Mouse (Mus musculus) liver, postnatal 0 days (tissue): Measurements from ENCODE around the gene Fam104a. TPM values are rescaled to one million over a fixed set of nuclear protein-coding genes. Genes with fewer than 3 reads are reported as not detected.
A peak's percentile ranks its signal among the peaks of the same experiment; 100 is the strongest.

ENCODE experiments used
- ATAC-seq: fragments of 200-750 bp; cut with Nextera tagmentation; 2 replicates; pipeline ENCODE4 v1.8.0; 2017; ENCODE audit warnings: mild to moderate bottlenecking, moderate library complexity
- DNase-seq: peaks from one replicate; pipeline ENCODE4 v3.0.0-alpha.2; 2016
- H3K27ac ChIP-seq: fragments of 300-500 bp; sonication (generic); 2 replicates; pipeline ENCODE4 v1.5.1; 2014; ENCODE audit warnings: antibody characterized with exemption, moderate library complexity, mild to moderate bottlenecking, low read depth
- H3K27me3 ChIP-seq: fragments of 300-500 bp; sonication (generic); 2 replicates; pipeline ENCODE4 v1.6.1; 2014; ENCODE audit warnings: low read length, control low read depth, mixed read lengths; ENCODE audit not compliant: insufficient read depth
- H3K36me3 ChIP-seq: fragments of 300-500 bp; sonication (generic); replicated peaks from 2 replicates; pipeline ENCODE4 v1.6.1; 2014; ENCODE audit warnings: mild to moderate bottlenecking, control low read depth, low read length, moderate library complexity, mixed read lengths; ENCODE audit not compliant: insufficient read depth
- H3K4me1 ChIP-seq: fragments of 300-500 bp; sonication (generic); 2 replicates; pipeline ENCODE4 v1.6.1; 2014; ENCODE audit warnings: antibody characterized with exemption, mild to moderate bottlenecking, control low read depth; ENCODE audit not compliant: insufficient read depth
- H3K4me2 ChIP-seq: fragments of 300-500 bp; sonication (generic); 2 replicates; pipeline ENCODE4 v1.6.1; 2014; ENCODE audit warnings: low read depth, mild to moderate bottlenecking, low read length, moderate library complexity, mixed read lengths
- H3K4me3 ChIP-seq: fragments of 300-500 bp; sonication (generic); 2 replicates; pipeline ENCODE4 v1.5.1; 2014; ENCODE audit warnings: low read depth, low read length
- H3K9ac ChIP-seq: fragments of 300-500 bp; sonication (generic); replicated peaks from 2 replicates; pipeline ENCODE4 v1.6.1; 2014; ENCODE audit warnings: mild to moderate bottlenecking, moderate library complexity
- H3K9me3 ChIP-seq: fragments of 300-500 bp; sonication (generic); 2 replicates; pipeline ENCODE4 v1.6.1; 2016; ENCODE audit warnings: mild to moderate bottlenecking, control low read depth, low read length, mixed read lengths
- CTCF ChIP-seq: sonication (generic); IDR thresholded peaks from 2 replicates; pipeline ENCODE4 v1.5.1; 2016; ENCODE audit warnings: antibody characterized with exemption, low read depth
- EP300 ChIP-seq: IDR thresholded peaks from 2 replicates; pipeline ENCODE4 v1.6.1; 2016; ENCODE audit warnings: antibody characterized with exemption, low read depth, mild to moderate bottlenecking
- WGBS: fragments of 180-500 bp; shearing (Covaris S2); extraction: QIAGEN DNeasy Blood & Tissue Kit; methylation state at CpG from one replicate; pipeline ENCODE4 v1.1.7; 2014; ENCODE audit not compliant: insufficient replicate concordance; 5-methylcytosine and 5-hydroxymethylcytosine counted together
- polyA plus RNA-seq: library from polyadenylated mRNA; unstranded; fragments of >200 nt; fragmentation: Nextera tagmentation; extraction: Ambion mirVana; gene quantifications from 2 replicates; pipeline ENCODE4 v1.2.1, GENCODE M21; 2015

Fam104a gene
- polyA plus RNA-seq, 1 experiment from 2014 or later: 26.5 TPM

DNA sequence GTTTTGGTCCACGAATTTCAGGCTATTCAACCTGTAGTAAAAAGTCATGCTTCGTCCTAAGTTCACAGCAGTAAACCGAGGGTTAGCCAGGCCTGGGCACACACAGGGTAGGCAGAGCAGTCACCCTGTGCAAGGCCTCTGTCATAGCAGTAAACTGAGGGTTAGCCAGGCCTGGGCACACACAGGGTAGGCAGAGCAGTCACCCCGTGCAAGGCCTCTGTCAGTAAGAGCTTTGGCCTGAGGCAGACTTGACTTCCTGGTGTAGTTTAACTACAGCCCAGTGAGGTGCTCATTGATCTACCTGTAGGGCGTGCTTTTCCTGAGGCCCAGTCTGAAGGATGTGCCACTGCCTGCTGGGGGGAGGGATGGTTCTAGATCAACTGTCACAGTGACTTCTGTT is 7.4 kb upstream of the Fam104a start:
- ATAC-seq (no peak), DNase-seq (no peak)
- WGBS: 81% methylated on average over 5 of the region's 5 CpGs
- no peak overlapping the region for H3K4me2 ChIP-seq
- no peaks in the 10 kb centered on the region; the same call in 1 of the 2 replicates for H3K4me1 ChIP-seq
- H3K9ac ChIP-seq: no peak overlapping the region
- H3K27ac ChIP-seq: no peak overlapping the region
- TF ChIP-seq CTCF (no peak), EP300 (no peak)
- no peak overlapping the region for H3K4me3 ChIP-seq
- no peaks in the 10 kb centered on the region for H3K27me3 ChIP-seq
- no peaks in the 10 kb centered on the region for H3K9me3 ChIP-seq
- peaks cover 33% of the 10 kb centered on the region for H3K36me3 ChIP-seq

DNA sequence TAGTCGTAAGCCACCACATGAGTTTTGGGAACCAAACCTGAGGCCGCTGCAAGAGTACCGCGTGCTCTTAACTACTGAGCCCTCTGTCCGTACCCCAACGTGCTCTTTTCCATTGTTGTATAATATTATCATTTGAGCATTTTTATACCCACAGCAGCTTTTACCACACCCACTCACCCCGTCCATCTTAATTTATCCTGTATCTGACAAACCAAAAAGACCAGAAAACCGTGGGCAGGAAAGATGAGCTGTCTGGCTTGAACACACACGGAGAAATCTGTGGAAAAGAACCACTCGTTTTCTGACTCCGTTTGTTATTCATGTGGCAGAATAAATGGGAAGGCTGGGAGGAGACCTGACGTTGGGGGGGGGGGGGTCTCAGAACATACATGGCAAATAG is 6.6 kb upstream of the Fam104a start:
- no peaks in the 10 kb centered on the region for H3K27me3 ChIP-seq
- 87% methylated on average over 12 of the region's 12 CpGs for WGBS
- no peak overlapping the region for H3K4me2 ChIP-seq
- H3K36me3 ChIP-seq: peaks cover 32% of the 10 kb centered on the region
- ATAC-seq (no peak), DNase-seq (no peak)
- H3K4me1 ChIP-seq: no peaks in the 10 kb centered on the region; the same call in 1 of the 2 replicates
- no peak overlapping the region for H3K27ac ChIP-seq
- H3K4me3 ChIP-seq: no peak overlapping the region
- no peak overlapping the region for H3K9ac ChIP-seq
- no peaks in the 10 kb centered on the region for H3K9me3 ChIP-seq
- TF ChIP-seq CTCF (no peak), EP300 (no peak)

DNA sequence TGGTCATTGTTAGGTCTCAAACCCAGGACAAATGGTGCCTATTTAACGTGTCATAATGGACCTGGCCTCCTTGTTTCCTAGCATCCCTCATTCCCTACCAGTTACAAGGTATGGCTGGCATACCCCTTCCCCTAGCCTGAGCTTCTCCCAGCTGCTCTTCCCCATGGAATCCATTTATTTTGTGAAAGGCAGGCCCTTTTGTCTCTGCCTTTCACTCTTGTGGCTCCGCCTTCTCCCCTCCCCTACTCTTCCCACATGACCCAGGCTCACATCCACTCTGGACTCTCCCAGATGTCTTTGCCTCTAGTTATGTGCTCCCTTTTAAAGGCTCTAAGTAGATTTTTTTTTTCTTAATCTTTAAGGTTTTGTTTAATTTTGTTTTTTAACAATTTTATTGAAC is 3.1 kb upstream of the Fam104a start:
- Histone ChIP-seq H3K4me1 (peaks cover 16% of the 10 kb centered on the region), H3K4me3 (no peak overlapping the region), H3K27ac (no peak overlapping the region), H3K36me3 (peaks cover 16% of the 10 kb centered on the region; the same call in 1 of the 2 replicates), H3K9me3 (no peaks in the 10 kb centered on the region), H3K9ac (no peak overlapping the region), H3K4me2 (no peak overlapping the region), H3K27me3 (no peaks in the 10 kb centered on the region)
- ATAC-seq (no peak), DNase-seq (no peak)
- WGBS: 85% methylated on average over 2 of the region's 2 CpGs
- no peak for TF ChIP-seq CTCF
- no peak for TF ChIP-seq EP300

DNA sequence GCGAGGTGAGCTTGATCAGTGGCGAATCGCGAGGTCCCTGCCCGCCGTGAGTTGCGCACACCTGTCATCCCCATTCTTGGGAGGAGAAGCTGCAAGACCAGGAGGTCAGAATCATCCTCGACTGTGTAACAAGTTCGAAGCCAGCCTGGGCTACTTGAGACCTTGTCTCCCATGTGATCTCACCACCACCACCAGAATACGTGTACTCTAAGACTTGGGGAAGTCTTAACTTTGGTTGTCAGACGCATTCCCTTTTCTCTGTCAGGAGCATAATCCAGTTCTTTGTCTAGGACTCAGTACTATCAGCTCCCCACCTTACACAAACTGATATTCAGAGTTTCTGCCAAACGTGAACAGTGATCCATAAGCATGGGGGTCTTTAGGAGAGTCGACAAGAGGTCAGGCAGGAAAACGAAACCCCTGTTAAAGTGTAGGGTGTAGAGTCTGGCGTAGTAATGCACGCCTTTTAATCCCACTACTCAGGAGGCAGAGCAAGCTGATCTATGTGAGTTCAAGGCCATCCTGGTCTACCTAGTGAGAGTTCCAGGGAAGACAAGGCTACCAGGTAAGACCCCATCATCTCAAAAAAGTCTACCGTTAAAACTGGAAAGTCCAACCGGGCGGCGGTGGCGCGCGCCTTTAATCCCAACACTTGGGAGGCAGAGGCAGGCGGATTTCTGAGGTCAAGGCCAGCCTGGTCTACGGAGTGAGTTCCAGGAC is 912 bp upstream of the Fam104a start:
- H3K36me3 ChIP-seq: peaks cover 16% of the 10 kb centered on the region; the same call in 1 of the 2 replicates
- no peaks in the 10 kb centered on the region for H3K9me3 ChIP-seq
- no peak for TF ChIP-seq EP300
- TF ChIP-seq CTCF: no peak
- peak overlapping the region; percentile 97 for H3K9ac ChIP-seq
- peak overlapping the region; percentile 97 for H3K4me3 ChIP-seq
- ATAC-seq (no peak), DNase-seq (no peak)
- H3K4me2 ChIP-seq: peak overlapping the region; percentile 95
- H3K27me3 ChIP-seq: no peaks in the 10 kb centered on the region
- peaks cover 29% of the 10 kb centered on the region for H3K4me1 ChIP-seq
- peak overlapping the region; percentile 98 for H3K27ac ChIP-seq
- WGBS: 42% methylated on average over 24 of the region's 25 CpGs

DNA sequence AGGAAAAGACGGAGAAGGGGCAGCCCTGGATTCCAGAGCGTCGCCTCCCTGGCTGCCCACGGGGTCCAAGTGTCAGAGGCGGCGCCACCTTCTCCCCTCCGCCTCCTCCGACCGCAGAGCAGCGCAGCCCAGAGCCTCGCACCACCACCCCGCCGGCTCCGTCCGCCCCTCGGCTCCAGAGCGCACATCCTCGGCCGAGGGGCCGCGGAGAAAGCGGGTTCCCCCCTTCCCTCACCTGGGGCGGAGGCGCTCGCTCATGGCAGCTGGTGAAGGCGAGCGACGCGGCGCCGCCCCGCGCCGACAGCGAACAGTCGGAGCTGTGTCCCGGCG is 363 bp downstream of the Fam104a start:
- no peak for ATAC-seq
- peaks cover 34% of the 10 kb centered on the region for H3K4me1 ChIP-seq
- 2% methylated on average over 23 of the region's 38 CpGs for WGBS

DNA sequence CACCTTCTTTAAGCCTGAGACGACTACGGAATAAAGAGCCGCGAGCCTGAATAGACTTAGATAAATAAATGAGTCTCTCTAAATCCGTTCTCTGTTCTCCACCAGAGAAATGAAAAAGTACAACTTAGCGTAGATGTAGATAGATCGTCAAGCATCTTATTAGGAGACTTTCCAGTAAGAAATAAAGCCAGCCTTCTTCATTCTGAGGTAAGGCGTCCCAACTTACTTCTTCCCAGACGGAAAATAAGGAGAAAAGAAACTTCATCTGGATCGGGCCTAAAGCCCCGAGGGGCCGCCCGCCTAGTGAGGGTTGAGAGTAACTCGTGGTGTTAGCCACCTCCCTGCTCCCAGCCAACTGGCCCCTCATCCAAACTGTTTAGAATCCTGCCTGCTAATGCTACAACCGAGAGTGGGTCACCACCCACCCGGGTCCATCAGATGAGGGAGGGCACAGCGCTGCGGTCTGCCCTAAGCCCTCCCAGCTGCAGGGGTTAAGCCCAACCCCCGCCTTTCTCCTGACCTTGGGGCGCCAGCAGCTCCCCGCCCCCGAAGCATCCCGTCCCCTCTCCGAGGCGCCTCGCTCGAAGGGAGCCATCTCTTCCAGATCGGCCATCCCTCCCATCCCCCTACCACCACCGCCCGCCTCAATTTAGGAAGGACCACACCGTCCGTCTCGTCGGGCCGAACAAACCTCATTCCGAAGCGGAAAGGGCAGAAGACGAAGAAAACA is 893 bp downstream of the Fam104a start:
- peak; percentile 78 for DNase-seq
- H3K4me3 ChIP-seq: peak overlapping the region; percentile 97
- H3K27ac ChIP-seq: peak overlapping the region; percentile 98
- ATAC-seq: peak; percentile 31
- peaks cover 34% of the 10 kb centered on the region for H3K4me1 ChIP-seq
- H3K9me3 ChIP-seq: no peaks in the 10 kb centered on the region
- no peak for TF ChIP-seq CTCF
- no peak for TF ChIP-seq EP300
- H3K27me3 ChIP-seq: no peaks in the 10 kb centered on the region
- peak overlapping the region; percentile 95 for H3K4me2 ChIP-seq
- H3K36me3 ChIP-seq: peaks cover 8% of the 10 kb centered on the region
- 5% methylated on average over 38 of the region's 38 CpGs for WGBS
- peak overlapping the region; percentile 97 for H3K9ac ChIP-seq

More for the DNA sequence above, 363 bp downstream of the Fam104a start:
- Histone ChIP-seq H3K4me2 (peak overlapping the region; percentile 95), H3K36me3 (peaks cover 12% of the 10 kb centered on the region; the same call in 1 of the 2 replicates), H3K27me3 (no peaks in the 10 kb centered on the region), H3K27ac (peak overlapping the region; percentile 98), H3K4me3 (peak overlapping the region; percentile 97), H3K9me3 (no peaks in the 10 kb centered on the region), H3K9ac (peak overlapping the region; percentile 97)
- DNase-seq: no peak
- TF ChIP-seq CTCF (0 out of 2 replicates have a peak, but pooled peaks have one; percentile 5), EP300 (no peak)
